Mouse (Mus musculus) embryonic facial prominence, embryonic 11.5 days (tissue): ENCODE data around the gene Dusp22. TPM values are rescaled to one million over a fixed set of nuclear protein-coding genes. Genes with fewer than 3 reads are reported as not detected.
A peak's percentile ranks its signal among the peaks of the same experiment; 100 is the strongest.

Experiments
- ATAC-seq: fragments of 200-750 bp; cut with Nextera tagmentation; replicated peaks from 2 replicates; pipeline ENCODE4 v1.8.0; 2017; ENCODE audit warnings: low read depth; ENCODE audit not compliant: insufficient number of reproducible peaks, low FRiP score, low TSS enrichment
- DNase-seq: peaks from one replicate; pipeline ENCODE4 v3.0.0-alpha.2; 2015; ENCODE audit warnings: low spot score
- H3K27ac ChIP-seq: fragments of 300-500 bp; sonication (generic); replicated peaks from 2 replicates; pipeline ENCODE4 v1.5.1; 2014; ENCODE audit warnings: mild to moderate bottlenecking, low read depth, low read length, control low read depth
- H3K27me3 ChIP-seq: fragments of 300-500 bp; sonication (generic); 2 replicates; pipeline ENCODE4 v1.6.1; 2014; ENCODE audit warnings: mild to moderate bottlenecking, low read length, moderate library complexity, mixed read lengths; ENCODE audit not compliant: control insufficient read depth, insufficient read depth
- H3K36me3 ChIP-seq: fragments of 300-500 bp; sonication (generic); replicated peaks from 2 replicates; pipeline ENCODE4 v1.6.1; 2014; ENCODE audit warnings: low read depth, mild to moderate bottlenecking, low read length, moderate library complexity, mixed read lengths; ENCODE audit not compliant: control insufficient read depth, insufficient read depth
- H3K4me1 ChIP-seq: fragments of 300-500 bp; sonication (generic); 2 replicates; pipeline ENCODE4 v1.6.1; 2014; ENCODE audit warnings: low read length, mixed read lengths; ENCODE audit not compliant: control insufficient read depth, insufficient read depth
- H3K4me2 ChIP-seq: fragments of 300-500 bp; sonication (generic); 2 replicates; pipeline ENCODE4 v1.6.1; 2014; ENCODE audit warnings: low read depth, mild to moderate bottlenecking, control low read depth, low read length, moderate library complexity
- H3K4me3 ChIP-seq: fragments of 300-500 bp; sonication (generic); 2 replicates; pipeline ENCODE4 v1.5.1; 2014; ENCODE audit warnings: low read depth, low read length, control low read depth
- H3K9ac ChIP-seq: fragments of 300-500 bp; sonication (generic); replicated peaks from 2 replicates; pipeline ENCODE4 v1.6.1; 2014; ENCODE audit warnings: mild to moderate bottlenecking, control low read depth, low read length
- H3K9me3 ChIP-seq: fragments of 300-500 bp; sonication (generic); replicated peaks from 2 replicates; pipeline ENCODE4 v1.6.1; 2016; ENCODE audit warnings: mild to moderate bottlenecking, low read length, inconsistent platforms, mixed read lengths; ENCODE audit not compliant: control insufficient read depth
- WGBS: fragments of 180-500 bp; shearing (Covaris S2); extraction: QIAGEN DNeasy Blood & Tissue Kit; methylation state at CpG from one replicate; pipeline ENCODE4 v1.1.7; 2014; 5-methylcytosine and 5-hydroxymethylcytosine counted together
- polyA plus RNA-seq: library from polyadenylated mRNA; unstranded; fragments of >200 nt; fragmentation: Nextera tagmentation; extraction: Ambion mirVana; gene quantifications from 2 replicates; pipeline ENCODE4 v1.2.1, GENCODE M21; 2014

Dusp22 gene
- polyA plus RNA-seq, 1 experiment from 2014 or later: 20.3 TPM

DNA sequence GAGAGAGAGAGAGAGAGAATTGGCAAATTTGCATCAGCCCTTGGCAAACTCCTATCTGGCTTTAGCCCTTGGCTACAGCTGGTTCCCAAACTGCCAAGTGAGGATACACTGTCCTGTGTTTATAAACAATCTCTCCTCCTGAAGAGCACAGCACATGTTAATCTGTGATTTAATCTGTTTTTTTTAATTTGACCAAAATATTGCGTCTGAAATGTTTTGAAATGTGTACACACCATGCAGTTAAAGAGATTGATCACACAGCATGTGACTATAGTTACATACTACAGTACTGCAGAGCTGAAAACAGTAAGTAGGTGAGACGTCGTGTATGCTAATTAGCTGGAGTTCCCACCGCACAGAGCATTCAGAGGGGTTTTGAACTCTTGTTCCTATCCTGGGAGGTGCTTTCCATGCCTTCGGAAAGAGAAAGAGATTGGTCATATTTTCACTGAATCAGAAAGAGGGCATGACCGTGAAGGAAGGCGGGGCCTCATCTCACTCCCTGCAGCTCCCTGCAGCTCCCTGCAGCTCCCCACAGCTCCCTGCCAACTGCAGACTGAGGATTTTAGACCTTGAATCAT, 65.0 kb downstream of the Dusp22 start:
- H3K4me3 ChIP-seq: no peak overlapping the region
- 29% methylated on average over 7 of the region's 7 CpGs for WGBS
- peak; percentile 13 for DNase-seq
- H3K4me2 ChIP-seq: no peak overlapping the region
- 0 out of 2 replicates have a peak, but pooled peaks cover 4% of the 10 kb centered on the region for H3K4me1 ChIP-seq
- H3K9me3 ChIP-seq: no peaks in the 10 kb centered on the region
- H3K36me3 ChIP-seq: no peaks in the 10 kb centered on the region
- ATAC-seq: no peak
- no peaks in the 10 kb centered on the region for H3K27me3 ChIP-seq
- no peak overlapping the region for H3K9ac ChIP-seq
- H3K27ac ChIP-seq: no peak overlapping the region

DNA sequence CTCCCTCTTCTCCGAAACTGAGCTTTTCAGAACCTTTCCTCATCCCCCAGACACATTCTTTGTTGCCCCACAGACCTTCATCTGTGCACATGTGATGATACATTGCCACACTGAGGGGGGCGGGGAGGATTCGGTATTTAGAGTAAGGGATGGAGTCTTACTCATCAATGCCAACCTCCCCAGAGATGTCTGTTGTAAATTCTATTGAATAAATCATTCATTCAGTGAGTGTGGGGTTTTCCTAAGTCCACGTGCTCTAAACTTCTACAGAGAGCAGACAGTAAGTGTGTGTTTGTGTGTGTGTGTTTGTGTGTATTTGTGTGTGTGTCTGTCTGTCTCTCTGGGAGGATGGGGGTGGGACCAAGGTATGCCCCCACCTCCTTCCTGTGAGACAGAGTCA, 67.1 kb downstream of the Dusp22 start:
- no peak overlapping the region for H3K9ac ChIP-seq
- H3K27ac ChIP-seq: no peak overlapping the region
- H3K4me3 ChIP-seq: no peak overlapping the region
- H3K36me3 ChIP-seq: no peaks in the 10 kb centered on the region
- WGBS: 88% methylated on average over 4 of the region's 4 CpGs
- ATAC-seq (no peak), DNase-seq (no peak)
- H3K9me3 ChIP-seq: no peaks in the 10 kb centered on the region
- 0 out of 2 replicates have a peak, but pooled peaks cover 4% of the 10 kb centered on the region for H3K4me1 ChIP-seq
- H3K27me3 ChIP-seq: no peaks in the 10 kb centered on the region
- no peak overlapping the region for H3K4me2 ChIP-seq

DNA sequence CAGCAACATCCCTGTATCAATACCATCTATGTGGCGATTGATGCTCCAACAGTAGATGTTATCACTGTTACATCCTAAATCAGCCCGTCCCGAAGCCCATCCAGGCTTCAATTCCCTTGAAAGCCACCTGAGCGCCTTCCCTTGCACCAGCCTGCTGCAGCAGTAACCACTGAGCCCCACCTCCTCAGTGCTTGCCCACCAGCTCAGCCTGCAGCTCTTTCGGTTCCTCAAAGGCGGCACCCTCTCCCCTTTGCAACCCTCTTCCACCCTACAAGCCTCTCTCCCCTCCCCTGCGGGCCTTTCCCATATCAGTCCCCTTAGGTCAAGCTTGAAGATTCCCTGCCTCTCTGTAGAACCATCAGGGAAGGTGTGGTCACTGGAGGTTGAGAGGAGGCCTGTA, 68.4 kb downstream of the Dusp22 start:
- Histone ChIP-seq H3K4me2 (no peak overlapping the region), H3K27ac (no peak overlapping the region), H3K4me3 (no peak overlapping the region), H3K9ac (no peak overlapping the region), H3K27me3 (no peaks in the 10 kb centered on the region), H3K4me1 (no peaks in the 10 kb centered on the region), H3K36me3 (no peaks in the 10 kb centered on the region), H3K9me3 (no peaks in the 10 kb centered on the region)
- ATAC-seq (no peak), DNase-seq (no peak)
- 87% methylated on average over 7 of the region's 7 CpGs for WGBS

DNA sequence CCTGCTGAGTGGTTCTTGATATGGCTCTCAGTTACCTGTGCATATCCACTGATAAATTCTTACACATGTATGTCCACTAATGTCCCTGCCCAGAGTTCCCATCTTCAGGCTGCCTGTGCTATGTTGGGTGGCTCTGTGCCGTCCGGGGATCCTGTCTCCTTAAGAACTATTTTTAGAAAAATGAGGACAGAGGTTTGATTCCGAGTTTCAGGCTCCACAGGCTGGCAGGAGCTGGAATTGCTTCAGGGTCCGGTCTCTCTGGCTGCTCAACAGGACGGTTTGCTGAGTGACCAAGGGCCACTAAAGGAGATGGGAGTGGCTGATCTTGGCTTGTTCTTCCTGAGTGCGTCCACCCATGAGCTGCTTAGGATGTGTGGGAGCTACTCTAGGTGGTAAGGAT, 69.4 kb downstream of the Dusp22 start:
- H3K4me3 ChIP-seq: no peak overlapping the region
- DNase-seq (no peak), ATAC-seq (no peak)
- H3K9ac ChIP-seq: no peak overlapping the region
- WGBS: 41% methylated on average over 6 of the region's 6 CpGs
- no peak overlapping the region for H3K27ac ChIP-seq
- H3K27me3 ChIP-seq: no peaks in the 10 kb centered on the region
- no peaks in the 10 kb centered on the region for H3K36me3 ChIP-seq
- no peaks in the 10 kb centered on the region for H3K4me1 ChIP-seq
- H3K4me2 ChIP-seq: no peak overlapping the region
- H3K9me3 ChIP-seq: no peaks in the 10 kb centered on the region

DNA sequence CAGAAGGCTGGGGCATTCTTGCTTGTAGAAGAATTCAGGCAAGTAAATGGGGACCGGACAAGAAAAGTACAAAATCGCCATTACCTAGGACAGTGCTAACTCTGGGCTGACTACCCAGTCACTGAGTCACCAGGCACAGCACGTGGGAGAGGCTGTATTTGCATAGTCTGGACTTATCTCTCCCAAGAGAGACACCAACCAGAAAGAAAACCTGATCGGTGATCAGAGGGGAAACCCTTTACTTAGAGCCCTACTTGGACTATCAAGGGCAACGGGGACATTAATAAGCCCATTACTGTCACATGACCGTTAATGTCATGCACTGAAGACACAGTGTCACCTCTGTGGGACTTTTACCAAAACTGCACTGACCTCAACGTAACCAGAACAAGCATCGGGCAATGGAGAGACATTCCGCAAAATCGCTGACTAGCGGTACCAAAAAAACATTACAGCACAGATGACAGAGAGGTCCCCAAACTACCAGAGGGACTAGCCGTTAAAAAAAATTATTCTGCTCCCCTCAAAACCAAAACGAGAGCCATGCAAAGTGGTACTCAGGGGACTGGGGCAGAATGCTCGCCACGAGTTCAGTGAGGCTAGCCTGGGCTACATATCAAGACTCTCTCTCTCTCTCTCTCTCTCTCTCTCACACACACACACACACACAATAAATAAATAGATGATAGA, 70.5 kb downstream of the Dusp22 start:
- H3K4me2 ChIP-seq: no peak overlapping the region
- no peaks in the 10 kb centered on the region for H3K27me3 ChIP-seq
- H3K4me3 ChIP-seq: no peak overlapping the region
- H3K9ac ChIP-seq: no peak overlapping the region
- no peaks in the 10 kb centered on the region for H3K9me3 ChIP-seq
- H3K36me3 ChIP-seq: no peaks in the 10 kb centered on the region
- H3K4me1 ChIP-seq: no peaks in the 10 kb centered on the region
- no peak for DNase-seq
- WGBS: 84% methylated on average over 15 of the region's 15 CpGs
- ATAC-seq: no peak
- H3K27ac ChIP-seq: no peak overlapping the region

DNA sequence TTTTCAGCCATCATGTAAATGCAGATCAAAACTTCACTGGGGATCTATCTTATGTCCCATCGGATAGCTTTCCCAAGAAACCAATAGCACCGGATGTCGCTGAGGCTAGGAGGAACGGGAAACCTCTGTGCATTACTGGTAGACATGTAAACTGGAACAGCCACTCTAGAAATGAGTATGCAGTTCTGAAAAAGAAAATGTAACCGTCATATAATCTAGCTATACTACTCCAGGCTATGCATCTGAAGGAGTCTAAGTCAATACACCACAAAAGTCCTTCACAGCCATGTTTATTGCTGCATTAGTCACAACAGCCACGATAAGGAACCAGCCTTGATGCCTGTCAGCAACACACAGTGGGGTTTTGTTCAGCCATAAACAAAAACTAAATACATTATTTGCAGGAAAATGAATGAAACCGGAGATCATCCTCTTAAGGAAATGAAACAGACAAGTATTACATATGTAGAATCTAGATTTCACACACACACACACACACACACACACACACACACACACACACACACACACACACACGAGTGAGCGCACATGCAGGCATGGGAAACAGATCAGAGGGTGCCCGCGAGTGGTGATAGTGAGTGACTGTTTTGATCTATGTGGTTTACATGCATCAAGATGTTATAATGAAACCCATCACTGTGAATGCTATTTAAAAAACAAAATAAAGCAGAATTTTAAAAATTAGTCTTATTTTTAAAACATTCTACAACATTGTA, 73.1 kb downstream of the Dusp22 start:
- H3K27me3 ChIP-seq: no peaks in the 10 kb centered on the region
- ATAC-seq: no peak
- WGBS: 82% methylated on average over 11 of the region's 11 CpGs

DNA sequence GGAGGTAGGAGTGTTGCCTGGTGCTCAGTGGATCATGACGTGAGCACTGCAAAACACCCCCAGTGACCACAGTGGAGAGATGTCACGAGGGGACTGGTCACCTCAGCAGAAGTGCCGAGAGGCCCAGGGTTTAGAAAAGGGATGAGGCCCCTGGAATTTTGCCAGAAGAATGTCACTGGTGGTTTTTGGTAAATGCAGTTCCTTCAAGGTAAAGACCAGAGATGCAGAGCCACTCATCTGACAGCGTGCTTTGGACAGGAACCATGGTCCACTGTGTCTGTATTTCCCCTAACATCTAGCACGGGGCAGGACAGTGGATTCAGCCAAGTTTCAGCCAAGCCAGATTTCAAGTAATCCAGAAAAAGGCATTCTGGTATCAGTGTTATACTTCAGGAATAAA, 76.9 kb downstream of the Dusp22 start:
- H3K4me1 ChIP-seq: no peaks in the 10 kb centered on the region
- WGBS: 89% methylated on average over 5 of the region's 5 CpGs
- no peak for DNase-seq

More for the DNA sequence above, 73.1 kb downstream of the Dusp22 start:
- Histone ChIP-seq H3K4me2 (no peak overlapping the region), H3K27ac (no peak overlapping the region), H3K36me3 (no peaks in the 10 kb centered on the region), H3K4me1 (no peaks in the 10 kb centered on the region), H3K9ac (no peak overlapping the region), H3K9me3 (no peaks in the 10 kb centered on the region), H3K4me3 (no peak overlapping the region)
- no peak for DNase-seq

DNA sequence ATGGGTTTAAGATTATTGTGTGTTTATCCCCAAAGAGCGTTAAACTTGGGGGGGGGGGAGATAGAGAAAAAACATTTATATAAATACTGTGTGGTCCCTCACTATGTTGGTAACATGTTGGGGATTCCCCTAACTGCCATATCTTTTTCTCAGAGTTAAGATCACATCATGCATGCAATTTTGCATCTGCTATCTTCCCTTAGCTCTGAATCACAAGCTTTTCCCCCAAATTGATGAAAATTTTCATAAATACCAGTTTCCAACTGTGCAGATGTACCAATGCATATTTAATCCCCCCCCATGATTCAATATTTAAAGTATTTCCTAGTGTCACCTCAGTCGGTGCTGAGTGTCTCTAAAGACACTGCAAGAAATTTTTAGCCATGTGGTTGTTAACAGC, 77.5 kb downstream of the Dusp22 start:
- Histone ChIP-seq H3K4me2 (no peak overlapping the region), H3K27me3 (no peaks in the 10 kb centered on the region), H3K9me3 (no peaks in the 10 kb centered on the region), H3K36me3 (no peaks in the 10 kb centered on the region), H3K27ac (no peak overlapping the region), H3K9ac (no peak overlapping the region), H3K4me3 (no peak overlapping the region), H3K4me1 (no peaks in the 10 kb centered on the region)
- DNase-seq (no peak), ATAC-seq (no peak)
- 90% methylated on average over 2 of the region's 2 CpGs for WGBS

More for the DNA sequence above, 76.9 kb downstream of the Dusp22 start:
- H3K4me3 ChIP-seq: no peak overlapping the region
- H3K9me3 ChIP-seq: no peaks in the 10 kb centered on the region
- H3K4me2 ChIP-seq: no peak overlapping the region
- H3K9ac ChIP-seq: no peak overlapping the region
- no peaks in the 10 kb centered on the region for H3K27me3 ChIP-seq
- no peaks in the 10 kb centered on the region for H3K36me3 ChIP-seq
- no peak overlapping the region for H3K27ac ChIP-seq
- no peak for ATAC-seq
